Mouse (Mus musculus) forebrain, embryonic 11.5 days (tissue): ENCODE measurements around the gene Aym1. TPM values are rescaled to one million over a fixed set of nuclear protein-coding genes. Genes with fewer than 3 reads are reported as not detected.

Source experiments
- ATAC-seq: fragments of 200-750 bp; cut with Nextera tagmentation; replicated peaks from 2 replicates; pipeline ENCODE4 v1.8.0; 2017; ENCODE audit warnings: moderate TSS enrichment; ENCODE audit not compliant: low FRiP score
- DNase-seq: peaks from one replicate; pipeline ENCODE4 v3.0.0-alpha.2; 2017; ENCODE audit warnings: low spot score
- H3K27ac ChIP-seq: fragments of 300-500 bp; sonication (generic); 2 replicates; pipeline ENCODE4 v1.5.1; 2014; ENCODE audit warnings: low read depth, low read length
- H3K27me3 ChIP-seq: fragments of 300-500 bp; sonication (generic); 2 replicates; pipeline ENCODE4 v1.6.1; 2014; ENCODE audit warnings: mild to moderate bottlenecking, low read length, mixed read lengths; ENCODE audit not compliant: control insufficient read depth, insufficient read depth
- H3K36me3 ChIP-seq: fragments of 300-500 bp; sonication (generic); 2 replicates; pipeline ENCODE4 v1.6.1; 2014; ENCODE audit warnings: mild to moderate bottlenecking, low read length, moderate library complexity, mixed read lengths; ENCODE audit not compliant: control insufficient read depth, insufficient read depth
- H3K4me1 ChIP-seq: fragments of 300-500 bp; sonication (generic); replicated peaks from 2 replicates; pipeline ENCODE4 v1.6.1; 2014; ENCODE audit warnings: low read length, mixed read lengths; ENCODE audit not compliant: control insufficient read depth, insufficient read depth
- H3K4me2 ChIP-seq: fragments of 300-500 bp; sonication (generic); 2 replicates; pipeline ENCODE4 v1.6.1; 2014; ENCODE audit warnings: low read depth, mild to moderate bottlenecking, low read length, moderate library complexity, mixed read lengths; ENCODE audit not compliant: severe bottlenecking
- H3K4me3 ChIP-seq: fragments of 300-500 bp; sonication (generic); 2 replicates; pipeline ENCODE4 v1.5.1; 2014; ENCODE audit warnings: low read depth, low read length
- H3K9ac ChIP-seq: fragments of 300-500 bp; sonication (generic); 2 replicates; pipeline ENCODE4 v1.6.1; 2014; ENCODE audit warnings: low read length
- H3K9me3 ChIP-seq: fragments of 300-500 bp; sonication (generic); 2 replicates; pipeline ENCODE4 v1.6.1; 2016; ENCODE audit warnings: low read length, mixed read lengths; ENCODE audit not compliant: control insufficient read depth
- WGBS: fragments of 180-500 bp; shearing (Covaris S2); extraction: QIAGEN DNeasy Blood & Tissue Kit; methylation state at CpG from one replicate; pipeline ENCODE4 v1.1.7; 2014; 5-methylcytosine and 5-hydroxymethylcytosine counted together
- polyA plus RNA-seq: library from polyadenylated mRNA; unstranded; fragments of >200 nt; fragmentation: Nextera tagmentation; extraction: Ambion mirVana; gene quantifications from 2 replicates; pipeline ENCODE4 v1.2.1, GENCODE M21; 2014

Aym1 gene
- polyA plus RNA-seq, 1 experiment from 2014 or later = not detected

- H3K9ac ChIP-seq = no peak overlapping the region
- H3K4me2 ChIP-seq = no peak overlapping the region
- no peak overlapping the region for H3K4me3 ChIP-seq
- no peaks in the 10 kb centered on the region for H3K36me3 ChIP-seq
- DNase-seq = no peak
- H3K9me3 ChIP-seq = no peaks in the 10 kb centered on the region
- WGBS = 27% methylated on average over 12 of the region's 12 CpGs
- peaks cover 13% of the 10 kb centered on the region for H3K4me1 ChIP-seq
- ATAC-seq = no peak
- peaks cover 28% of the 10 kb centered on the region for H3K27me3 ChIP-seq
- H3K27ac ChIP-seq = no peak overlapping the region
Observed at GRCm38 (mm10) chr5:113347593-113347992, 9.5 kb upstream of the Aym1 start.

DNA sequence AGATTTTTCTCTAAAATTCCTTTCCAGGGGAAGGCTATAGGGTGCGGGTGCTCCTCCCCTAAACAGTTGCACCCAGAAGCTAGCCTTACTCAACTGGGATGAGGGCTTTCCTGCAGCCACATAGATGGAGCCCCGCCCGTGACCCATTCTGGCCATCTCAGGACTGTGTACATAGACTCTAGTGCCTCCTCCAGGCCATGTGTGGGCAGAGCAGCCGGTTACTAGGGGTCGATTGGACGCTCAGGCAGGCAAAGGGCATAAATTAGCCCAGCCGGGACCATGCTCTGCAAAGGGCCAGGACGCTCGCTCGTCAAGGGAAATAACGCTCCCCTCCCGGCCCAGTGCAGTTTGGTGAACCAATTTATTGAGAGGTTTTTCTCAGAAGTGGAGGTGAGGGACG is 8.5 kb upstream of the Aym1 start:
- Histone ChIP-seq H3K9me3 (no peaks in the 10 kb centered on the region), H3K36me3 (no peaks in the 10 kb centered on the region), H3K4me2 (no peak overlapping the region), H3K27ac (no peak overlapping the region), H3K9ac (no peak overlapping the region), H3K27me3 (peaks cover 28% of the 10 kb centered on the region), H3K4me1 (peaks cover 16% of the 10 kb centered on the region), H3K4me3 (no peak overlapping the region)
- WGBS = 13% methylated on average over 13 of the region's 13 CpGs
- ATAC-seq (no peak; the same call in 1 of the 2 replicates), DNase-seq (peak; percentile 70)

DNA sequence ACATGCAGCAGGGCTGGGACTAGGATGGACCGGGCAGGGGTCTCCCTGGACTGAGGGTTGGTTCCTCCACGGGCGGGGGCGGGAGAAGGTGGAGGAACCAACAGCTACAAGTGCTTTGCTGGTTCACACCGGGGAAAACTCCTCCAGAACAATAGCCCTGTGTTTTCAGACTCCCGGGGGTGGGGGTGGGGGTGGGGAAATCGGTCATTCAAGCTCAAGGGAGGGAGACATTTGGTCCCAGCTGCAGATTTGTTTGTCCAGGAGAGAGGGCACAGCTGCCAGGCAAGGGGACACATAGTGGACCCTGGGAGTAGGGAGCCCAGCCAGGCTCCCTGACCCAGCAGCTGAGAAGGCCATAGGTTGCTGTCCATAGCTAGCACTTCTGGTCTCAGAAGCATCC is 7.9 kb upstream of the Aym1 start:
- H3K4me3 ChIP-seq = no peak overlapping the region
- no peak for DNase-seq
- no peak overlapping the region for H3K27ac ChIP-seq
- no peak overlapping the region for H3K9ac ChIP-seq
- no peaks in the 10 kb centered on the region for H3K9me3 ChIP-seq
- no peak overlapping the region for H3K4me2 ChIP-seq
- H3K4me1 ChIP-seq = peaks cover 16% of the 10 kb centered on the region
- WGBS = 6% methylated on average over 7 of the region's 7 CpGs
- H3K36me3 ChIP-seq = no peaks in the 10 kb centered on the region
- 0 out of 2 replicates have a peak, but pooled peaks have one; percentile 42 for ATAC-seq
- peaks cover 26% of the 10 kb centered on the region for H3K27me3 ChIP-seq

- peaks cover 26% of the 10 kb centered on the region for H3K27me3 ChIP-seq
- no peak overlapping the region for H3K27ac ChIP-seq
- H3K4me3 ChIP-seq = no peak overlapping the region
- no peak overlapping the region for H3K4me2 ChIP-seq
- DNase-seq = peak; percentile 65
- peaks cover 16% of the 10 kb centered on the region for H3K4me1 ChIP-seq
- WGBS = 27% methylated on average over 7 of the region's 7 CpGs
- ATAC-seq = no peak
- no peaks in the 10 kb centered on the region for H3K36me3 ChIP-seq
- no peak overlapping the region for H3K9ac ChIP-seq
- no peaks in the 10 kb centered on the region for H3K9me3 ChIP-seq
Observed at GRCm38 (mm10) chr5:113349810-113350209, 7.3 kb upstream of the Aym1 start.

- H3K9me3 ChIP-seq = no peaks in the 10 kb centered on the region
- no peak for ATAC-seq
- WGBS = 66% methylated on average over 3 of the region's 3 CpGs
- no peak overlapping the region for H3K4me3 ChIP-seq
- no peaks in the 10 kb centered on the region for H3K36me3 ChIP-seq
- peaks cover 14% of the 10 kb centered on the region; the same call in 1 of the 2 replicates for H3K27me3 ChIP-seq
- no peak for DNase-seq
- H3K9ac ChIP-seq = no peak overlapping the region
- H3K4me2 ChIP-seq = no peak overlapping the region
- H3K4me1 ChIP-seq = peaks cover 16% of the 10 kb centered on the region
- no peak overlapping the region for H3K27ac ChIP-seq
Observed at GRCm38 (mm10) chr5:113351768-113352167, 5.3 kb upstream of the Aym1 start.

GRCm38 (mm10) chr5:113352636-113353035 is 4.5 kb upstream of the Aym1 start:
- Histone ChIP-seq H3K4me1 (peaks cover 16% of the 10 kb centered on the region), H3K27ac (no peak overlapping the region), H3K9ac (no peak overlapping the region), H3K27me3 (peaks cover 9% of the 10 kb centered on the region; the same call in 1 of the 2 replicates), H3K4me3 (no peak overlapping the region), H3K36me3 (no peaks in the 10 kb centered on the region), H3K4me2 (no peak overlapping the region), H3K9me3 (no peaks in the 10 kb centered on the region)
- DNase-seq (no peak), ATAC-seq (no peak)
- 80% methylated on average over 6 of the region's 6 CpGs for WGBS

DNA sequence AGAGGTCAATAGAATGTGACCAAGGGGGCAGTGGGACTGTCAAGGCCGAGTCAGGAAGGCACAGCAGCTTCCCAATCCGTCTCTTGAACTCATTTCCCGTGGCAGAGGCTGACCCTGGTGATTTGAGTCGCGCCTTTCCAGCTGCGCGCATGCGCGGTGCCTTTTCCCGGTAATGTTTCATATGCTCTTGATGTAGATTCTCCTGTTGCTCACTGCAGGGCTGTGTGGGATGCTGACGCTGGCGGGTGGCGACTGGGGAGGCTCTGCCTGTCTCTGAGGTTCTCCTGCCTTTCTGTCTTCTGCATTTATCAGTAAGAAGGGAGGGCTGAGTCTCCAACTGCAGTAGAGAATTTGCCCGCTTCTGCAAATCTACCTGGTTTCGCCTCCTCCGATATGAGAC is 2.8 kb upstream of the Aym1 start:
- no peaks in the 10 kb centered on the region; the same call in 1 of the 2 replicates for H3K27me3 ChIP-seq
- DNase-seq (no peak), ATAC-seq (no peak)
- no peaks in the 10 kb centered on the region for H3K36me3 ChIP-seq
- no peaks in the 10 kb centered on the region for H3K9me3 ChIP-seq
- no peak overlapping the region for H3K9ac ChIP-seq
- no peak overlapping the region for H3K4me3 ChIP-seq
- 0 out of 2 replicates have a peak overlapping the region, but pooled peaks have one; percentile 2 for H3K4me2 ChIP-seq
- H3K4me1 ChIP-seq = peaks cover 14% of the 10 kb centered on the region
- H3K27ac ChIP-seq = no peak overlapping the region
- WGBS = 58% methylated on average over 16 of the region's 16 CpGs

GRCm38 (mm10) chr5:113357656-113358055 is 562 bp downstream of the Aym1 start:
- WGBS = 66% methylated on average over 3 of the region's 3 CpGs
- 0 out of 2 replicates have a peak, but pooled peaks cover 2% of the 10 kb centered on the region for H3K4me1 ChIP-seq
- H3K4me3 ChIP-seq = no peak overlapping the region
- no peak overlapping the region for H3K9ac ChIP-seq
- H3K36me3 ChIP-seq = no peaks in the 10 kb centered on the region
- DNase-seq = no peak
- H3K27me3 ChIP-seq = no peaks in the 10 kb centered on the region
- H3K27ac ChIP-seq = no peak overlapping the region
- ATAC-seq = no peak
- H3K9me3 ChIP-seq = no peaks in the 10 kb centered on the region
- no peak overlapping the region for H3K4me2 ChIP-seq

GRCm38 (mm10) chr5:113358833-113359232 is 1.7 kb downstream of the Aym1 start:
- no peak overlapping the region for H3K4me2 ChIP-seq
- WGBS = 8% methylated on average over 11 of the region's 11 CpGs
- H3K4me3 ChIP-seq = no peak overlapping the region
- no peaks in the 10 kb centered on the region for H3K36me3 ChIP-seq
- no peak overlapping the region for H3K27ac ChIP-seq
- no peaks in the 10 kb centered on the region for H3K4me1 ChIP-seq
- ATAC-seq (no peak), DNase-seq (no peak)
- no peaks in the 10 kb centered on the region for H3K9me3 ChIP-seq
- no peaks in the 10 kb centered on the region for H3K27me3 ChIP-seq
- no peak overlapping the region for H3K9ac ChIP-seq
